Mouse (Mus musculus) adrenal gland (tissue): ENCODE measurements around the gene Cblc.

Experiments
- intact Hi-C: fragments of 180-260 bp; cut with DNase I; formaldehyde crosslinking; loops from one replicate; pipeline ENCODE4 v1.15.1; 2025
- long read RNA-seq, 2 experiments: library from polyadenylated mRNA; unstranded; transcript quantifications; one replicate each; pipeline ENCODE4 v2.0.0; 2020; ENCODE audit warnings: borderline replicate concordance in 1 of 2; ENCODE audit not compliant: insufficient replicate concordance in 1 of 2

The Cblc gene
- long read RNA-seq, experiment 1 = 0 reads
- long read RNA-seq, experiment 2 = 0 reads

DNA sequence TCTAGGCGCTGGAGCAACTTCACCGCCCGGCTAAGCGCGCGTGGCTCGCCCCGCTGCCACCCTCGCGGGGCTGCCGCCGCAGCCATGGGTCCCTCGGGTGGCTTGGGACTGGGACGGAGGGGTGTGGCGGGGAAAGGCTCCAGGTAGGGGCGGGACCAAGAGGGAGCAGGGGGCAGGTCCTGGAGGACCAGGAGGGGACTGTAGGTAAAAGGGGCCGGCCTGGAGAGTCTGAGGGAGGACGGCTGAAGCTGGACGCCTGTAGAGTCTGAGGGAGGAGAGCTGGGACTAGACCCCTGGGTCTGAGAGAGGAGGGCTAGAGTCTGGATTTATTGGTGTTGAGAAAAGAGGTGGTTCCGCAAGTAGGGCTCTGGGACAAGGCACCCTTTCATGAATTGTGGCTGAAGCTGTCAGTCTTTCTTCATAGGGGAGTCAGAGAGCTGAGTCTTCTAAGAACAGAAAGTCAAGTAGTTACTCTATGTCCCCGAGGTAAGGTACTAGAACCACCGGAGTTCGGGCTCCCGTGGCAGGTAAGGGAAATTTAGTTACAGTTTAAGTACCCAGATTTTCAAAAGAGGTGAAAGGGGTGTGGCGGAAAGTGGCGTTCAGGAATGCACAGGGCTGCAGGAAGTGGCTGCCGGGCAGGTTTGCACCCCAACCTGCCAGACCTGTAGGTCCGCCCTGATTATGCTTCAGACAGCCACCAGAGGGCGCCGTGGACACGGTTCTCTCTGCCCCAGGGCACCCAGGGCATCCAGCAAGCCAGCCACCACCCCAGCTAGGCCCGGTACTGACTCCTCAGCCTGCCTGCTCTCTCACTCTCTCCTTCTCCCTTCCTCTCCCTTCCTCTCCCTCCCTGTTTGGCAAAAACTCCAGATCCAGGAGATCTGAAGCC lies at the start of gene Cblc:
TSS of gene Cblc (minus strand) at position 113 of the 892 bp plus-strand sequence.
- intact Hi-C loops = no loop called here

DNA sequence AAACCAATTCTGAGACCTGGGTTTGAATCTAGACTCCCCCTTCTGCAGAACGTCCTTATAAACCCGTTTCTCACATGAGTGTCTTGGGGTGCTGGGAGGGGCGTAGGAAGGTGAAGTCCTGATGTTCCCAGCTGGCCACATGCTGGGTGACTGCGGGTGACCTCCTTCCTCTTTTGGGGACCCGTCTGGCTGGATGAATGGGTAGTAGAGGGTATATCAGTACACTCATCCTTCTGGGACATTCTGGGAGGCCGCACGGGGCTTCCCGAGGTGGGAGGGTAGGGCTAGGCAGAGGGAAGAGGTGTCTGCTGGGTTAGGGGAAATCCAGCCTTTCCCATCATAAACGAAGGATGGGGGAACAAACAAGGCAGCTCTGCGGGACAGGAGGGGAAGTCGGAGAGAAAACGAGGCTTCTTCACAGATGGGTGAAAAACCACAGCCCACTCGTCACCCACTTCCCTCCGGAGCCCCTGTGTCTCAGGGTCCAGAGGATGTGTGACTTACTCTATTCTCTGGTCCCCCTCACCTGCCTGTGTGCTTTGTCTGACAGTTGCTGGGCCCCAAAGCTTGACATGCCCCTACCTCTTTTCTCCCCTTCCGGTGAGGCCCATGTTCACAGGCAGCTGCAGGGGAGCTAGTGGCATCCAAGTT lies 48.0 kb upstream of the Cblc start:
- intact Hi-C loops = loop anchor here (1.0 kb wide), 1 partner anchor 40 kb away; no protein-coding TSS in a partner anchor

DNA sequence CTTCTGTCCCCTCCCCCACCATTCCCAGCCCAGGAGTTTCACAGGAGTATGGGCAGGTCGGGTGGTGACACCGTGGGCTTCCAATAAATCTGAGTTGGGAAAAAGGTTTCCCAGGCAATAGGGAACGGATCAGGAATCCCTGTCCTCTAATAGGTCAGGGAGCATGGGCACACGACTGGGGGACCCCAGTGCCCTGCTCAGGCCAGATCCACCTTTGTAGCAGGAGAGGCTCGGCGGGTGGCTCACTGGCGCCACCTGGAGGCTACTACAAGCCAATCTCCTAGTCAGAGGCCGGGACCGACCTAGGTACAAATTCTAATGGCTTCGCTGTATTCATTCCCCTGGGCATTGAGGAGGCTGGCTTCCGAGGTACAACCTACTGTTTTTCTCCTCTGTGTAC lies 47.0 kb upstream of the Cblc start:
- intact Hi-C loops = no loop called here

DNA sequence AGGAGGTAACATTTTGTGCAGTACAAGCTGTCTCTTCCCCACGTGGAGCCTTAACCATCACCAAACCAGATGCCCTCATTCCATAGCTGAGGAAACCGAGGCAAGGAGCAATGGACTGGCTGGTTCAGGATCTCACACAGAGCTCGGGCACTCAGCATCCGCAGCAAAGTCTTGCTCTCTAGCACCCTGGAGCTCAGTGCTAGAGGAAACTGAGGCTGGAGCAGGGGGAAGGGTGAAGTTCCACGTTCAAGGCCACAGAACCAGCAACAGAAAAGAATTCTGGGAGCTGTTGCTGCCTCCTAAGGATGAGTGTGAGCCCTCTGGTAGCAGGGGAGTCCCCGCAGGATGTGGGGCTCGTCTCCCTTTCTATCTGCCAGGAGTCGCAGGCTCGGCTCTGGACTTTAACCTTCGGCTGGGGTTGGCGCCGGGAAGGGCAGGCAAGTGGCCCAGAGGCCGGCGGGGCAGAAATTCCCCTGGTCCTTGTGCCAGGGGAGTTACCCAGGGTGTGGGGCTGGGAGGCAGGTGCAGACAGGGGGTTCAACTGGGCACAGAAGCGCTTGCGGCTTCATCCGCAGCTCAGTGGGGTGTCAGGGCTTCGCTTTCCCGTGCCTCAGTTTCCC lies 46.4 kb upstream of the Cblc start:
- intact Hi-C loops = no loop called here

DNA sequence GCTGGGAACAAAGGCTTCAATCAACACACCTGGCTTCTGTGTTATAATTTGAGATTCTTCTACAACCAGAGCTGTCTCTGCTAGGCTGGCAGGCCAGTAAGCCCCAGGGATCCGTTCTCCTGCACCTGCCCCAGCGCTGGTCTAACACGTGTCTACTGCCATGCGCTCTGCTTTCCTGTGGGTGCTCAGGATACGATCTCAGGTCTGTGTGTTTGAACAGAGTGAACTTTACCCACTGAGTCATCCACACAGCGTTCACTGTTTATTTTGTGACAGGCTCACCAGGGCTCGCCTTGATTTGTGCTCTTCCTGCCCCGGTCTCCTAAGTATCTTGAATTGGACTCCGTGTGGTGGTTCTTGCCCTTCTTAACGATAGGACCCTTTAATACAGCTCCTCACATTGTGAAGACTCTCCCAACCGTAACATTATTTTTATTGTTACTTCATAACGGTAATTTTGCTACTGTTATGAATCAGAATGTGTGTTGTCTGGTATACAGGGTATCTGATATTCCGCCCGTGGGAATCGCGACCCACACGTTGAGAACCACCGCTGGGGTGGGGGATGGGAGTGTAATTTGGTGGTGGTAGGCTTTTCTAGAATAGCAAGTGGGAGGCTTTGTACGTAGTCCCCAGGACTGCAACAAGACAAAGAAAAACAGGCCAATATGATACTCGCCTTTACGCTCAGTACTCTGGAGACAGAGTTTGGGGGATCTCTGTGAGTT lies 45.2 kb upstream of the Cblc start:
- intact Hi-C loops = no loop called here

DNA sequence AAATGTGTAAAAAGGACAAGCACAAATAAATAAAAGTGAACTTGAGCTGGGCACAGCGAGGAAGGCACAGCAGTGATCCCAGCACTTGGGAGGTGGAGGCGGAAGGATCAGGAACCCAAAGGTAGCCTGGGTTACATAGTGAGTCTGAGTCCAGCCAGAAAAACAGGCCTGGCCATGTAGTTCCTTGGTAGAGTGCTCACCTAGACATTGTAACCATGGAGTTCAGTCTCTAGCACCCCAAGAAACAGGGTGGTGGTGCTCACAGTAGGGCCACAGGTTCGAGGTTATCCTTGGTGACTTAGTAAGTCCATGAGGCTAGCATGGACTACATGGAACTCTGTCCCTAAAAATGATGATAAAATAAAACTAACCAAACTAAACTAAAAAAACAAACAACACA lies 44.3 kb upstream of the Cblc start:
- intact Hi-C loops = no loop called here

DNA sequence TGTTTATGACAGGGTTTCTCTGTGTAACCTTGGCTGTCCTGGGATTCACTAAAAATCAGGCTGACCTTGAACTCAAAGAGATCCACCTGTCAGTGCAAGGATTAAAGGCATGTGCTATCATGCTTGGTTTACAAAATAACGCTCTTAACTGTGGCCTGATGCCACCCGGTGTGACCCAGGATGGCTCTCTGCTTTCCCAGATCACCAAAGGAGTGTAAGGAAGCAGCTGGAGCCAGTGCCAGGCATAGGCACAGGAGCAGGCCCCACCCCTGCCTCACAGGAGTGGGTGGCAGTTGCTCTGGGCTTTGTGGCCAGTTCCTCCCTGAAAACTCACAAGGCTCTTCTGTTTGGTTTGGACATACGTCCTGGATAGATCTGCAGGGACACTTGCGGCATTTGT lies 43.8 kb upstream of the Cblc start:
- intact Hi-C loops = no loop called here

DNA sequence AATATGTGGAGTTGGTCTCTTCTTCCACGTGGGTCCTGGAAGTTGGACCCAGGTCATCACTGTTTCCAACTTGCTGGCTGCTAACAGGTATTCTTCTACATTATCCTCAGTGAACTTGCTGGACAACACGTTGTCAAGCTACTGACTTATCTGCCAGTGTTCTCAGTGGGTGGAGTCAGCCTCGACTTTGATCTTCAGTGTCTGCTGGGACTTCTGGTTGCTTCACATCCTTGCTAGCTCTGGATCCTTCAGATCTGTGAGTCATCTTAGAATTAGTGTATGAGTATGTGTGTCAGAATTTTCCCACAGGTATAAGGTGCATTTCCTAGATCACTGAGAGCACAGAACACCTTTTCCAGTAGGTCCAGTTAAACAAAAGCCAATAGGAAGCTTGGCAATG lies 40.2 kb upstream of the Cblc start:
- intact Hi-C loops = no loop called here

DNA sequence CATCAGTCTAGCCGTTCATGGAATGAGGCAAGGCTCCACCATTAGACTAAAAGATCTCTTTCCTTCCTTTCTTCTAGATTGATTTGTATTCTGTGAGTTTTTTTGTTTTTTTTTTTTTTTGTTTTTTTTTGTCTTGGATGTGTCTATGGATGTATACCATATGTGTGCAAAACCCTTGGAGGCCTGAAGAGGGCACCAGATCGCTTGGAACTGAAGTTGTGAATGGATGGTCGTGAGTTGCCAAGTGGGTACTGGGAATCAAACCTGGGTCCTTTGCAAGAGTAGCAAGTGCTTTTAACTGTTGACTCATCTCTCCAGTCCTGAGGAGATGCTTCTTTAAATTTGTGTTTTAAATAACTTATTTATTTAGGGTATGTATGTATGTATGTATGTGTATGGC lies 37.4 kb upstream of the Cblc start:
- intact Hi-C loops = no loop called here

DNA sequence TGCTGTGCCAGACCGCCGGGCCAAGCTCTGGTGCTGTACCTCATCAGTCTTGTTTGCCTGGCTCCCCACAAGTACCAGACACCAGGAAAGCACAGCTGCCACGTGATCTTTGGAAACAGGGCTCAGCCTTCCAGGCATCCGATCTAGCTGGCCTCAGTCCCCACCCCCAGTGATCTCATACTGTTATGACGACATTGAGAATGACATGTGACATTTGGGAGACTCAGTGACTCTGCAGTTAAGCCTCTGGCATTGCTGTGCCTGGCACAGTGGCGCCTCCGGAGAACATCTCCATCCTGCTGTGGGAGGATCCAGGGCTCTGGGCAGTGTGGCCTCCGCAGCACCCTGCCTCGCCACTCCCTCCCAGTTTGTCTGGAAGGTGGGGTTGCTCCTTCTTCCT lies 35.2 kb upstream of the Cblc start:
- intact Hi-C loops = no loop called here

DNA sequence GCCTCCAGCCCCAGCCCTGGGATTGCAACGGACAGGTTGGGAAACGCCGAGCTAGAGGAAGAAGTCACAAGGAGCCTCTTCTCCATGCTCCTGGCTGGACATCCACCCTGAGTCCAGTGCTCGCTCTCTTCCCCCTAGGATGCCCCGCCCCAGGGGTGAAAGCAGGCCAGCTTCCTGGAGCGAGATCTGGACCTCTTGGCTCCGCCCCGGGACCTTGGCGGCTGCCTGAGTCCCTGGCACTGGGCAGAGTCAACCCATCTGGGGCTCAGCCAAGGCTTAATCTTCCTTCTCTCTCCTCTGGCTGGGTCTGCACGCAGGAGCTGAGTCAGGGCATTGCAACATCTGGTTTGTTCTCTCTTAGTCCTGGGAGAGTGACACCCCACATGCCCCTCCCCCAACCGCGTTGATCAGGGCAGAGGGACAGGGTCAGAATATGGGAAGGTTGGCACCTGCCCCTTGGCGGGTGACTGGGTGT lies 34.1 kb upstream of the Cblc start:
- intact Hi-C loops = no loop called here

DNA sequence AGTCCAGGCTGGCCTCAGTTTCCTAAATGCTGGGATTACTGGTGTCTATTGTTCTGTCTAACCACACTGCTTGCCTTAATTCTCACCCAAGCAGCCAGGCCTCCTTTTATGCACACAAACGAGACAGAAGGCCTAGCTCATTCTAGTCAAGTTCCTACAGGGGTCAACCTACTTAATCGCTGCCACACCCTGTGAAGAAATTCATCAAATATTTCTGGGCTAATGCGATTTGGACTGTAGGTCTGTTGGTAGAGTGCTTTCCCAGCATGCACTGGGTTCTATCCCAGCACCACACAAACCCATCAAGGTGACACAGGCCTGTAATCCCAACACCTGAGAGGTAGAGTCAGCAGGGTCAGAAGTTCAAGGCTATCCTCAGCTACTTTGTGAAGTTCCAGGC lies 33.1 kb upstream of the Cblc start:
- intact Hi-C loops = no loop called here

DNA sequence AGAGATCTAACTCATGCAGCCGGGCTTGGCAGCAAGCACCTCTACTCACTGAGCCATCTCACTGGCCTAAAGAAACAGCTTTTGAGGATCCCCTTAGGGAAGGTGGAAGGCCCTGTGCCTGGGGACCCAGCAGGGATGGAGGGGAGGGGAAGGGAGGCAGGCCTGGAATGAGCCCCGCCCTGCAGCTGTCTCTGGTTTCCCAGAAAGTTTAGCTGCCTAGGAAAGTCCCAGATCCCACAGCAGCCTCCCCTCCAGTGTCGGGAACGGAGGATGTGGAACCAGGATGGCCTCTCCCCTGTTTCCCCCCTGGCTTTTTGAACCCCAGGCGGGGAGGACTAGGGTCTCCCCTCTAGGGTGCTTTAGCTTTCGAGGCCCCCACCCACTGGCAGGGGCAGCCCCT lies 30.1 kb upstream of the Cblc start:
- intact Hi-C loops = no loop called here

DNA sequence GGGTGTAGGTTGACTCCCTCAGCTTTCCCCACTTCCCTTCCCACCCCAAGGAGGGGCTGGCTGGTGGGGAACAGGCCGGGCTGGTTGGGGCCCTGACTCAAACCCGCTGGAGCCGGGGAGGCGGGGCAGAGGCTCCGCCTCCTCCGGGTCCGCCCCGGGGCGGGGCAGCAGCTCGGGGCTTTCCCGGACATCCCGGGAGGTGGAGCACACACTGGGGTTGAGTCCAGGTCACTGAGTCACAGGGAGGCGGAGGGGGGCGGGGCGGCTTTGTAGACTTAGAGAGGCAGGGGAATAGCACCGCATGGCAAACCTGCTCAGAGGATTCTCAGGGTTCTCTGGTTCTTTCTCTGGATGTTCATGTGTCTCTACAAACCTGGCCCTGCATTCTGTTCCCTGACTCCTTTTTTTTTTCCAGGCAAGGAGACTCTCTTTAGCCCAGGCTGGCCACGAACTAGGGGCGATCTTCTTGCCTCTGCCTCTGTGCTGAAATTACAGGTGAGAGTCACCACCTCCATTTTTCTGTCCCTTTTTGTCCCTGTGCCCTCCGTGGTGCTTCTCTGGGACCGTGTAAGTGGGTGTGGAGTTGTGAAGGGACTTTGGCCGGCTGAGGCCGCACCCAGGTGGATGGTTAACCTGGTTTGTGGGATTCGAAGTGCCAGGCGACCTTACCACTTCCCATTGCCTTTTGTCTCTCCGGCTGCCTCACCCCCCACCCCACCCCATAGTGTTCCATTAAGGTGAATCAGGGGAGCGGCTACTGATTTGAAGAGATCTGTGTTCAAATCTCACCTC lies 27.8 kb upstream of the Cblc start:
- intact Hi-C loops = no loop called here

DNA sequence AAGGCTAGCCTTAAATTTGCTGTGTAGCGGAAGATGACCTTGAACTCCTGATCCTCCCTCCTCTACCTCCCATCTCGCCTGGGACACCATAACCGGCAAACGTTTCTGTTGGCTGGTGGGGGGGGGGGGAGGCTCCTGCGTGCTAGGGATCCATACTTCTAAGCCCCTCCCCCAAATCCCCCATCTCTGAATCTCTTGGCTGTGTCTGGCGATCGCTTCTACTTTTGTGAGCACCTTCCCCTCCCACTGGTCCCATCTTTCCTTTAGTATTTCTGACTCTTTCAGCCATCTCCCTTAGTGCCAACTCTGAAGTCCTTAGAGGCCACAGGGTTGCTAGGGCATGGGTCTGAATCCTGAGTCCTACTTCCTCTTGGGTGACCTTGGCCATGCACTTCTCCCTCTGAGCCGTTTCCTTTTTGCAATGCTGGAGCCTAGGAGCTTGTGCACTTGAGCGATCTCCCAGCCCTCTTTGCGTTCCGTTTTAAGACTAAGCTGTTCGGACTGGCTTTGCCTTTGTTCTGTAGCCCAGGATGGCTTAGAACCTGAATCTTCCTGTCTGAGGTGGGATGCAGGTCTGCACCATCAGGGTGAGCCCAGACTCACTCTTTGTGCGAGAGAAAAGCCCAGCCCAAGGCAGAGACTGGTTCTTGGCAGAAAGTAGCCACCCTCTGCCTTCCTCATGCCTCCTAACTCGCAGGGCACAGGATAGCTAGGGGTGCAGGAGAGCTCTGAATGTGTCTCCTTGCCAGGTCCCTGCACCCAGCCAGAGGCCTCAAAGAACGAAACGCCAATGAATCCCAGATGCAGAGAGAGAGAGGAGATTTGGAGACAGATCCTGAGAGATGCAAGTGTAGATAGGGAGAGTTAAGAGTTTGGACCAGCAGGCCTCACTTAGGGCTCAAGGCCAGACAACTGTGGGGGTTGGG lies 26.9 kb upstream of the Cblc start:
- intact Hi-C loops = no loop called here

DNA sequence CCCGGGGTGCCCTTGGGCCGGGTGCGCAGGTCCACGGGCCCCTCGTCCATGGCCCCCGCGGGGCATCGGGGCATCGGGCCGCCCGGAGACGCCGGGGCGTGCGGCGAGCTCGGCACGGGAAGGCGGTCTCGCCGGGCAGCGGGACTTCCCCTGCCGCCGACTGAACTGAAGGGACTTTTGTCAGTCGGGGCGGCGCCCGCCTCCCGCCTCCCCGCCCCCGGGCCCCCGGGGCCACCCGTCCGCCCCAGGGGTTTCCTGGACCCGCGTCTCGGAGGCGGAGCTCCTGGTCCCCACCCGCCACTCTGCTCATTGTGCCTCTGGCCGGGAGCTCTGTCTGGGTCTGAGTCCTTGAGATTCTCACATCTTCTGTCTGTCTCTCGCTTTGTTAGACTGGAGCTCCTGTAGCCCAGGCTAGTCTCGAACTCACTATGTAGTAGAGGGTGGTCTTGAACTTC lies 26.0 kb upstream of the Cblc start, which contains the start of gene Bcl3:
TSS of gene Bcl3 (minus strand) at position 167 of the 455 bp plus-strand sequence.
- intact Hi-C loops = no loop called here

DNA sequence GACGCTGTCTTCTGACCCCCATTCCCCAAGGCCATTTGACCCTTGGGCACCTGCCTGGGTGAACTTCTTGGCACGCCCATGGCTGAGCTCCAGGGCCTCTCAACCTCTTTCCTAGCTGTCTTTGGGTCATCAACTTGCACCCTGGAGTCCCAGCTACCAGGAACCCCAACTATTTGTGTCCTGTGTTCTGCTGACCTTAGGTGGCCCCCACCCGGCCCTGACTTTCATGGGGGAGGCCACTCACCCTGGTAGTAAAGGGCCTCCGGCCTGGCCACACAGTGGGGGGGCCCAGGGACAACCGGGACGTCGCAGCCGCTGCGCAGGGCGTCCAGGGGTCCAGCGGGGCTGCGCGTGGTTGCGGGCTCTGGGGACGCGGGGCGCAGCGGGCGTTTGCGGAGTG lies 25.6 kb upstream of the Cblc start:
- intact Hi-C loops = no loop called here

DNA sequence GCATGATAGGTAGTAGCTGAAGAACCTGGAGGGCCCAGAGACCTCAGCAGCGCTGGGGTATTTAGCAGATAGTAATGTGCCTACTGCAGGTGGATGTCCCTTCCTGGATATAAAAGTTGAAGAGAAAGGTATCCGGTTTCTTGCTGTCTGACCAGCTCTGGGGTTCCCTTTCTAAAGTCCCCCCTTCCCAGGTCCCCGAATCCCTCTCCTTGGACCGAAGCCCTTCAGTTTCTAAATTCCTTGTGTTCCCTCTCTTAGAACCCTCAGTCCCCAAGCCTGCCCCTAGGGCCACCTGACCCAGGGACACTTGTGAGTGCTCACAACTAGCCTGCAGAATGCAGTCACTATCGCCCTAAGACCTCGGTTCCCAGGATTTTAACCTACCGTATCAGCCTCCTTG lies 25.0 kb upstream of the Cblc start:
- intact Hi-C loops = no loop called here

DNA sequence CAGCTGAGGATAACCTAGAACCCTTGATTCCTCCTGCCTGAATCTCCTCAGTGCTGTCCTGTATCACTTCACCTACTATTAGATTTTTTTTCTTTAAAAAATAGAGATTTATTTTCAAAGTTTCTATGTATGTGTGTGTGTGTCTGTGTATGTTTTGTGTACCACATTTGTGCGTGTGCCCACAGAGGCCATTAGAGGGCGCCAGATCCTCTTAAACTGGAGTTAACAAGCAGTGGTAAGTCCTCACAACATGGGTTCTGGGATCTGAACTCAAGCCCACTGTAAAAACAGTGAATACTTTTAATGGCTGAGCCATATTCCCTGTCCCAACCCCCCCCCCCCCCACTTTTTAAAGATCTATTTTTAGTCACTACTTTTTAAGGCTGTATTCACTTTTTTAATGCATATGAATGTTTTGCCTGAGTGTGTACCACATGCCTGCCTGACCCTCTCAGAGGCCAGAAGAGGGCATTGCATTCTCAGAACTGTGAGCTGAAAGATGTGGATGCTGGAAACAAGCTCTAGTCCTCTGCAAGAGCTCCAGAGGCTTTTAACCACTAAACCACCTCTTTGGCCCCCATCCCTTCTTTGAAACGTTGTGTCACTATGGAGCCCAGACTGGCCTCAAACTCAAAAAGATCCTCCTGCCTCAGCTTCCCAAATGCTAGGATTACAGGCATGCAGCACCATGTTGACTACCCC lies 23.9 kb upstream of the Cblc start:
- intact Hi-C loops = no loop called here
